36 mouse cellular contexts compared by ENCODE assay signal in genomic region chr2:28656216-28656615, GRCm38 (mm10). TPM values are rescaled to one million over a fixed set of nuclear protein-coding genes. Genes with fewer than 3 reads are reported as not detected.
A peak's percentile ranks its signal among the peaks of the same experiment; 100 is the strongest.
DNase-seq lines count a peak whose midpoint lies in the region; TF ChIP-seq lines count a peak whose summit lies in the region.
"Had no signal": no experiment of that assay in that cellular context is flagged by ENCODE, and none has a peak within 500 bp of the region (broad histone marks: within the 10 kb centered on the region; RNA-seq: fewer than 3 reads in every experiment).

No protein-coding gene starts in this region.

- no peak overlapping the region for H3K27ac ChIP-seq in ES-E14 (ENCODE audit: insufficient read depth, low read depth, low read length, poor library complexity, severe bottlenecking)
- H3K27ac ChIP-seq: embryonic facial prominence, embryonic 13.5 days; hindbrain, embryonic 10.5 days; hindbrain, postnatal 0 days; intestine, embryonic 15.5 days; kidney, postnatal 0 days; limb, embryonic 10.5 days; limb, embryonic 15.5 days; liver, embryonic 13.5 days; midbrain, embryonic 12.5 days; neural tube, embryonic 12.5 days; stomach, postnatal 0 days had no signal

- no peak for TF ChIP-seq POLR2A in lung, adult 2 months (IDR thresholded peaks at IDR 0.05; ENCODE audit: borderline replicate concordance, extremely low read depth, low read depth, low read length)

- TF ChIP-seq CTCF in lung, adult 2 months (IDR thresholded peaks at IDR 0.05; ENCODE audit: insufficient read depth, low read length), result no peak

- 66% methylated on average over 8 of the region's 8 CpGs for WGBS in lung, adult 2 months

- peak overlapping the region; percentile 57; the same call in 1 of the 2 replicates for H3K9ac ChIP-seq in ES-E14 (ENCODE audit: insufficient read depth, low read depth, low read length, poor library complexity, severe bottlenecking)
- H3K9ac ChIP-seq: embryonic facial prominence, embryonic 13.5 days; intestine, embryonic 15.5 days; limb, embryonic 15.5 days; liver, embryonic 13.5 days; lung, embryonic 14.5 days; midbrain, embryonic 12.5 days; neural tube, embryonic 12.5 days had no signal

- in situ Hi-C loops in ES-E14 (cut with MboI; ENCODE audit: low sequenced_read_pairs in 2 of 2, unreplicated experiment in 2 of 2), result no loop called here

- no peak for DNase-seq in ES-E14 (ENCODE audit: low read depth, low spot score)
- DNase-seq in lung, adult 2 months, result peak; percentile 30
- DNase-seq in lung, postnatal 25 days (ENCODE audit: low spot score), result peak; percentile 26
- no peak for DNase-seq in T-cell, adult 2 months (ENCODE audit: low spot score)
- DNase-seq in thymus, postnatal 10 days (ENCODE audit: low spot score in 2 of 2), result no peak
- DNase-seq in frontal cortex, postnatal 36 days (ENCODE audit: low spot score in 2 of 2), result no peak
- DNase-seq: adrenal gland, postnatal 14 days; cerebellum, adult 11 months; cerebellum, adult 9-10 months; cerebellum, postnatal 36 days; embryo, embryonic 11 days; heart, postnatal 14 days; kidney, adult 8-10 months; layer of hippocampus, adult 9-11 months; liver, embryonic 13.5 days; lung, embryonic 14.5 days; right cerebral cortex, postnatal 4 days; thymus, adult 2 months; thymus, postnatal 4 days had no signal

- H3K4me1 ChIP-seq in ES-E14 (ENCODE audit: control insufficient read depth in 2 of 2, insufficient read depth in 2 of 2, low read length in 2 of 2, poor library complexity in 1 of 2), result peaks cover 0 to 4% of the 10 kb centered on the region in 2 experiments; a peak in 1 of 4 replicates
- H3K4me1 ChIP-seq in lung, adult 2 months (ENCODE audit: control insufficient read depth, insufficient read depth, low read length), result no peaks in the 10 kb centered on the region
- H3K4me1 ChIP-seq: embryonic facial prominence, embryonic 13.5 days; hindbrain, embryonic 10.5 days; intestine, embryonic 15.5 days; limb, embryonic 10.5 days; limb, embryonic 15.5 days; midbrain, embryonic 12.5 days; neural tube, embryonic 12.5 days had no signal

- no peak overlapping the region for H3K4me3 ChIP-seq in ES-E14 (ENCODE audit: insufficient read depth in 1 of 2, low read depth in 1 of 2, low read length in 2 of 2, poor library complexity in 1 of 2, severe bottlenecking in 1 of 2)
- H3K4me3 ChIP-seq in lung, adult 2 months (replicated peaks; ENCODE audit: extremely low read depth, low read depth, low read length), result no peak overlapping the region
- H3K4me3 ChIP-seq: embryonic facial prominence, embryonic 13.5 days; erythroblast, embryonic 14.5 days; hindbrain, embryonic 10.5 days; intestine, embryonic 15.5 days; limb, embryonic 10.5 days; limb, embryonic 15.5 days; liver, embryonic 13.5 days; midbrain, embryonic 12.5 days; myocyte; neural tube, embryonic 12.5 days had no signal

- H3K36me3 ChIP-seq in ES-E14 (ENCODE audit: control insufficient read depth, insufficient read depth, low read length, poor library complexity, severe bottlenecking), result peaks cover 12% of the 10 kb centered on the region; the same call in 1 of the 2 replicates

- H3K9me3 ChIP-seq in ES-E14 (ENCODE audit: control insufficient read depth, insufficient read depth, low read depth, low read length), result no peaks in the 10 kb centered on the region
- H3K9me3 ChIP-seq: embryonic facial prominence, embryonic 13.5 days; hindbrain, embryonic 10.5 days; intestine, embryonic 15.5 days; limb, embryonic 10.5 days; limb, embryonic 15.5 days; liver, embryonic 13.5 days; midbrain, embryonic 12.5 days; neural tube, embryonic 12.5 days had no signal

TF ChIP-seq in ES-E14, 5 proteins besides CTCF, POLR2A, EP300 and RAD21:
- no peak for TF ChIP-seq CHD2 (IDR thresholded peaks at IDR 0.05; ENCODE audit: low read depth, low read length)
- TF ChIP-seq MAFK (IDR thresholded peaks at IDR 0.05; ENCODE audit: insufficient read depth, low read depth, low read length), result no peak
- TF ChIP-seq ZNF384 (IDR thresholded peaks at IDR 0.05; ENCODE audit: low read depth, low read length), result no peak
- TF ChIP-seq ZC3H11A (IDR thresholded peaks at IDR 0.05; ENCODE audit: borderline replicate concordance, low read depth, low read length), result no peak

RNA-seq across cellular contexts. Expression of gene Tsc1, which starts 15.2 kb away (rescaled TPM):
- 14.9 and 18.3 TPM in 2 replicates for total RNA-seq in ES-E14 (2012; rRNA removed)
- 10.2 and 14.7 TPM in 2 replicates for polyA plus RNA-seq in lung, adult 2 months (2012; rRNA removed)

RNA-seq across cellular contexts. Expression of gene Gfi1b, which starts 34.4 kb away (rescaled TPM):
- total RNA-seq in ES-E14 (2012; rRNA removed), result not detected in 2 replicates
- polyA plus RNA-seq in lung, adult 2 months (2012; rRNA removed), result 0.66 and 0.79 TPM in 2 replicates
- total RNA-seq: gastrocnemius, adult 8-10 months; heart, postnatal 14 days; hindbrain, postnatal 0 days; left cerebral cortex, postnatal 10 days; midbrain, postnatal 0 days had no signal
- polyA plus RNA-seq: C2C12; forebrain, embryonic 16.5 days; hindbrain, postnatal 0 days; midbrain, postnatal 0 days; myocyte had no signal

RNA-seq across cellular contexts. Expression of gene Spaca9, which starts 43.3 kb away (rescaled TPM):
- total RNA-seq in ES-E14 (2012; rRNA removed), result not detected in 2 replicates
- polyA plus RNA-seq in lung, adult 2 months (2012; rRNA removed), result 21.4 and 29.6 TPM in 2 replicates
- total RNA-seq: gastrocnemius, adult 8-10 months; midbrain, postnatal 0 days had no signal
- polyA plus RNA-seq: erythroblast, embryonic 14.5 days had no signal

RNA-seq across cellular contexts. Expression of gene Ak8, which starts 43.7 kb away (rescaled TPM):
- 0.26 and 0.49 TPM in 2 replicates for total RNA-seq in ES-E14 (2012; rRNA removed)
- 4.2 TPM in 2 replicates for polyA plus RNA-seq in lung, adult 2 months (2012; rRNA removed)
- total RNA-seq: adrenal gland, postnatal 14 days; gastrocnemius, adult 8-10 months had no signal
- polyA plus RNA-seq: erythroblast, embryonic 14.5 days had no signal

Comparison
In these comparisons a context has a peak if more than half of its experiments do, and no peak if none do; other contexts are left out.
1. DNase-seq: peak in lung, adult 2 months (single experiment) and lung, postnatal 25 days (single experiment); none in ES-E14 (single experiment), T-cell, adult 2 months (single experiment), thymus, postnatal 10 days (0 of 2) and frontal cortex, postnatal 36 days (0 of 2).